Mouse (Mus musculus) lung, postnatal 10 days (tissue): Measurements from ENCODE around the gene Btbd9.
A peak's percentile ranks its signal among the peaks of the same experiment; 100 is the strongest.
"Not testable (repeated sequence)": the region's sequence is repeated elsewhere in the genome, so short reads cannot be mapped to it uniquely, and the experiment has no call there.

Source experiments
- DNase-seq: peaks from one replicate; pipeline ENCODE4 v3.0.0; 2021

Gene Btbd9

GRCm38 (mm10) chr17:30511399-30511798 lies 64.9 kb downstream of the Btbd9 start:
- no peak for DNase-seq

GRCm38 (mm10) chr17:30510171-30510570 lies 66.1 kb downstream of the Btbd9 start:
- no peak for DNase-seq

- no peak for DNase-seq
Measured at GRCm38 (mm10) chr17:30509646-30510045, 66.6 kb downstream of the Btbd9 start.

- DNase-seq: no peak
Measured at GRCm38 (mm10) chr17:30507636-30508576, 68.4 kb downstream of the Btbd9 start.

DNA sequence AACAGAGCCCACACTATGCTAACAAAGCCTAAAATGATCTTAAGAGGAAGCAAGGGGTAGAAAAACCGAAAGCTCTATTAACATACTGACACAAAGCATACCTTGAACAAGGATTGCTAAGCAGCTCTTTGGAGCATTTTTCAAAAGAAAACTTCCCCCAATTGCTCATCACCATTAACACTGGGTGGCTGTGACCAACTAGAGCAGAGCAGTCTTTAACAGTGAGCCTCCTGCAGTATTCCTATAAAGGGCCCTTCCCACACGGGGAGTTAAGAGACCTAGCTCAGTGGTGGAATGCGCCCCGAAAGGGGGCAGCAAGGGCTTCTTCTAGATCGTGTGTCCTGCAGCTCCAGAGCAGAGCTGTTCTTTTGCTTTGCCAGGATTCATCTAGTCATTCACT lies 69.4 kb downstream of the Btbd9 start:
- DNase-seq: no peak

DNA sequence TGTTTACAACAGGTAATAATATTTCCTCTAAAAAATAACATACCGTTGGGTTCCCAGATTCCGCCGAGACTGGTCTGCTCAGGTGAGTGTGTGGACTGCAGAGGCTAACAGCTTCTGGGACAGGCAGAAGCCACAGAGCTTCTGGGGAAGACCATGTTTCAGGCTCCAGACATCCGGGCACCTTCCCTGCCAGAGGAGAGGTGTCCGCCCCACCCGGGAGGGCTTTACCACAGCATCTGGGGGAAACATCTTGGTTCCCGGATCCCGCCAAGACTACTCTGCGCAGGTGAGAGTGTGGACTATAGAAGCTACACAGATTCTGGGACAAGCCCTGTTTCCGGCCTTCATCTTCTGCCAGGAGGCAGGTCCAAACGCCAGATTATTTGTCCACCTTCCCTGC lies 76.7 kb downstream of the Btbd9 start:
- not testable (repeated sequence) for DNase-seq

- no peak for DNase-seq
Measured at GRCm38 (mm10) chr17:30498779-30499178, 77.5 kb downstream of the Btbd9 start.

GRCm38 (mm10) chr17:30498376-30498719 lies 77.9 kb downstream of the Btbd9 start:
- DNase-seq: peak; percentile 55

DNA sequence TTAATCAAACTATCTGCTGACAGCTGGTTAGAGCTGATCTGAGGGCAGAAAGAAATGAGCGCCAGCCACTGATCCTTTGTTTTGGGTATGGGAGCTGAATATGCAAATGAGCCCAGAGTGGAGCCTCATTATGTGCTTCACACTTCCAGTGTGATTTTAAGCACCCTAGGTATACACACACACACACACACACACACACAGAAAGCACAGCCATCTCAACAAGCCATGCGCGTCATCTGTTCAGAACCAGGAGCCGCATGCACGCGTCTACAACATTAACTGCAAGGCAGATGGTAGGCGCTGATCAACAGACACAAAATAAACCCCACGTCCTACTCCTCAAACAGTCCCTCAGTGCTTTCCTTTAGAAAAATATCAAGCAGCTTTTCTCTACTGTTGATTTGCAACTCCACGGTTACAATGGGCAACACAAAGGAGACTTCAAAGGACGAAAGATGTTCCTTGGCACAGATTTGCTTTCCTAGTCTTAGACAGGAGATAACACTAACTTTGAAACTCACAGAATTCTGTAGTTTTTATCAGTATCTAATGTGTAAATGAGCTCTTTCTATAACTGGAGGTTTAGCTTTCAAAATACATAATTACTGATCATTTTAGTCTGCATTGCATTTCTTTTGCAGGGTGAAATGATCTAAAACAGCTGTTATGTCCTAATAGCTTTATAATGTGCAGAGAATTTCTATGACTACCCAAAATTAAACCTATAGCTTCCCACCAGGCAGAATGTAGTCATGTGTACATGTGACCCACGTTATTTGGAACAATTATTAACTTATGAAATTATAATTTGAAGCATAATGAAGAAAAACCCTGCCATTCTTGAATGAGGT lies 78.5 kb downstream of the Btbd9 start:
- DNase-seq: no peak

DNA sequence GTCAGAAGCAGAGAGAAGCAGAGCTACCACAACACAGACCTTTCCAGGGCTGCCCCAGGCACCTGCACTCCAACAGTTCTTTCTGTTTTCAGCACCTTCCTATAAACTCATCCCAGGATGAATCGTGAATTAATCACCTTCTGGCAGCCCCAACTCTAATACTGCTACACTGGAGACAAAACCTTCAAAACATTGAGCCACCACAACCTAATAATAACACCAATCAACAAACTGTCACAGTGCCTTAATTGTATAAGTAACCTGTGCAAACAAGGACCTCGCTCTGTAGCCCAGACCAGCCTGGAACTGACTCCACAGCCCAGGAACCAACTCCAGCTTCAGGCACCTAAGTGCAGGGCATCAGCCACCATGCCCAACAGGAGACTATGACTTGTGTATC lies 80.7 kb downstream of the Btbd9 start:
- no peak for DNase-seq

GRCm38 (mm10) chr17:30495154-30495553 lies 81.1 kb downstream of the Btbd9 start:
- DNase-seq: no peak

DNA sequence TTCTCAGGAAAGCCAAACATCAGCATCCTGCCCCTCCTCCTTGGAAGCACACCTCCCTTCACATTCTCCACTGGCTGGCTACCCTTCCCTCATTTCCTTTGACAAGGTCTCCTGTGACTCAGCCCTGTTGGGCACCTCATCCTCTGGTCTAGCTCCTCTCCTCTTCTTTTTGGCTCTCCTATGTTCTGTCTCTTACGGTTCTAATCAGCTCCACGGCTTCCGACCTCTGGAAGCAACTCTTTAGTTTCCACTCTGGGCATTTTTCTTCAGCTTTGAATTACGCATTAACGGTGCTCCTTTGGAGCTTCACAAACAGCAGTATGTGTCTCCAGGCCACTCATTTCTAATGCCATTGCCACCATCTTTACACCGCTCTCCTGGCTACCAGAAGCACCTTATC lies 82.8 kb downstream of the Btbd9 start:
- DNase-seq: no peak

DNA sequence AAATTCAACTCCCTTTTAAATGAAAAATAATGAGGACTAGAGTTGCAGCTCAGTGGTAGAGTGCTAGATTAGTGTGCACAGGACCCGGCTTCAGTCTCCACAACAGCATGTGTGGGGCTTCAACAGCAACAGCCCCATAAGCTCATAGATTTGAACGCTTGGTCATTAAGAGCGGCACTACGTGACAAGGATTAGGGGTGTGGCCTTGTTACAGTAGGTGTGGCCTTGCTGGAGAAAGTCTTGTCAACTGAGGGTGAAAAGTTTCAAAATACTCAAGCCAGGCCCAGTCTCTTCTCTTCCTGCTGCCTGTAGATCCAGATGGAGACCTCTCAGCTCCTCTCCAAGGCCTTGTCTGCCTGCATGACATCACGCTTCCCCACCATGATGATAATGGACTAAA lies 84.1 kb downstream of the Btbd9 start:
- no peak for DNase-seq

DNA sequence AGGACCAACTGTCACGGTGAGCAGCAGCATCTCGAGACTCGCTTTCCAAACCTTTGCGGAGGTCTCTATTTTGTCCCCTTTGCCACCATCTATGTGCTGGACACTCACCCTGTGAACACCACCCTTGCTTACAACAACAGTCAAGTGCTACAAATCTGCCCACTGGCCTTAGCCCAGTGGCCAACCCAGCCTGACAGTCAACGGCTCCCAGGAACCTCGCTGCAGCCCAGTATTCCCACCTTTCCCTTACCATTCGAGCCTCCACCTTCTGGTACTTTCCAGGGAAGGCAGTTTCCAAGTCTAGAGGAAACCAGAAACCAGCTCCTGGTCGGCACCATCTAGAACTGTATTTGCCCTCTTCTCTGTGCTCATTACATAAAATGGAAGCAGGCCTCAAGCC lies 84.7 kb downstream of the Btbd9 start:
- no peak for DNase-seq

DNA sequence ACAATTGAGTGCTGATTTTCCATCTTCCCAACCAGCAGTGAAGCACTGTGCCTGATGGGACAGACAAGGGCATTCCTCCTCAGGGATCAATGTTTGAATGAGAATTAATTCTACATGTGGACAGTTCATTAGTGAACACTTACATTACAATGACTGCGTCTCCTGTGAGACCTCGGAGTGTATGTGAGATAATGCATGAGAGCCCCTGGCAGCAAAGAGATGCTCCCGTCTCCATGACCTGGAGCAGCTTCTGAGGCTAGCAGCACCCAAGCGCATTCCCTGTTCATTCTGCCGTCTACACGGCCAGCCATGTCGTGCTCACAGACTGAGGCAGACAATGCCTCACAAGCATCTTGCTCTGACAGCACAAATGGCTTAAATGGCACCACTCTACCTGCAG lies 85.7 kb downstream of the Btbd9 start:
- DNase-seq: no peak

DNA sequence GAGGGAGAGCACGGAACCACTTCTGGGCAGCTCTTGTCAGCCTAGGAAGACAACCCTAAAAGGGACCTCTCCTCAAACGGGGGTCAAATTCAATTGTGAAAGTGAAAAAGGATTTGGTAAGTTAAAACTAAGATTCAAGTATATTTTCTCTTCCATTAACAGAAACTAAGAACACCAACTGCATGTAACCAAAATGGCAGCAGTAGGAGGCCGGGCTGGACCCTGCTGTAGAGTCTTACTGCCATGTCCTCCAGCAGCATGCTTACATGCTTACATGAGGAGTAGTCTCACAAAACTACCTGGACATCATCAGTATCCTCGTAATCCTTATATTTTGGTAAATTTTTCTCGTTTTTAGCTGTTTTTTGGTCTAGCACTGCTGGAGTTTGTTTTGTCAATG lies 86.2 kb downstream of the Btbd9 start:
- no peak for DNase-seq

- no peak for DNase-seq
Measured at GRCm38 (mm10) chr17:30489629-30490028, 86.7 kb downstream of the Btbd9 start.

DNA sequence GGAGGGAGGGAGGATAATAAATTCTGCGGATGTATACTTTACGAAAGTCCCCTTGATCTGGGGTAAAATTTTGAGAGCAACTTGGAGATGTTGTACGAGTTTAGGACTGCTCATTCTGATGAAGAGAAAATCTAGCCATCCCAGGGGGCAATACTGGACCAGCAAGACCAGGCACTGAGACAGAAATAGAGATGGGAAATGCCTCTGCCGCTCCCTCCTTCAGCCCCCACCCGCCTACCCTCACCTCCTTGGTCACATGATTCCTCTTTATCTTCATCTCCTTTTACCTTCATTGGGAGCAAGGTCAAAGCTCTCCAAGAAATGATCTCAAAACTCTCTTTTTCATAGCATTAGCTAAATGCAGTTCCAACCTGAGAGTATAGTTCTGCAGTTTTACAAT lies 88.6 kb downstream of the Btbd9 start:
- DNase-seq: no peak

DNA sequence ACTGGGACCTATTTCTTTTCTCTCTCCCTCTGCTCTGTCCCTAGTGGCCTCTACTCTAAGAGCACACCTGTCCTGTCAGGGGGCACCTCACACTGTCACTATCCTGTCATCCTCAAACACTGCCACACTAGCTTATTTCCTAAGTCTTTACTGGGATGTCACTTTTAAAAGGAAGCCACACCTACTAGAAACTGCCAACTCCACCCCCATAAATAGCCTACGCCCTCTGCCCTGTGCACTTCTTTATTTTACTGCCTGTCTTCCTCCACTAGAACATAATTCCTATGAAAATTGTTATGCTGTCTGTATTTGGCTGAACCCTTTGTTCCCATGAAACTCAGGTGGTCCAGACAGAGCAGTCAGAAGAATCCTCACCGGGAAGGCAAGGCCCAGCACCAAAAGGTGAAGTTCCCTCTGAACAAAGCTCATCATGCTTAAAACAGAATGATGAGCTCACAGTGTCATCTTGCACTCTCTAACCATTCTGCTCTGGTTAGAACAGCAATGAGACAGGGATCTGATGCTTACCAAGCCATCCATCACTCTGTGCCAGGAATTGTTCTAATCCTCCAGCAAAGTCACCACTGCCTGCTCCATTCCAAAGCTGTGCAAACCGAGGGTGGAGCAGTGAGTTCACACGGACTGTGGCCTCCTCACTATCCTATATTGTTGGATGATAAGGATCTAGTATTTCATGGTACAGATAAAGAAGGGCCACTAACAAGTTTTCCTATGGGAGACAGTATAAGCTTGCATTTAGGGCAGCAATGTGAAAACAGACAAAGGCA lies 91.0 kb downstream of the Btbd9 start:
- no peak for DNase-seq

DNA sequence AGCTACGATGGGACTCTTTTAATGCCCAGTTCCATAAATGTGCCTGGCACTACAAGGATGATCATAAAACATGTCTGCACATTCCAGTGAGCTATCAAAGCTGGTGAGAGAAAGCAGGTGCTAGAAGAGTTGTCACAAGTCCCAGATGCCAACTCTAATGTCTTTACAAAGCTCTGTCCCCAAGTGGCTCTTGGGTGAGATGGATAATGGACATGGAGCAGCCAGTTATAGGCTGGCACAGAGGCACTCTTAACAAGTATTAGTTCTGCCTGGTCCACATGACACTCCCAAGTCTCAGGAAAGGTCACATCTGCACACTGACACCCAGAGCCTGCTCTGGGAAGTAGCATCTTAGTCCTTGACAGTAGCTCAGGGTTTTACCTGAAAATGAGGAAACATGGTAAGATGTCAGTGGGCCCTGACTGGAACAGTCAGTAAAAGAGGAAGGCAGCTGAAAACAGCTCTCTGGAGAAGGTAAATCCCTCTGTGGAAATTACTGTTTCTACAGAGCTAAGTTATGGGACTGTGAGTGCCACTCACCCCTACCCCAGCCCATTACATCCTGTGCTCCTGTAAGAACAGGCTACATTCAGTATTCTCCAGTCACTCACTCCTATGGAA lies 91.7 kb downstream of the Btbd9 start:
- DNase-seq: no peak

DNA sequence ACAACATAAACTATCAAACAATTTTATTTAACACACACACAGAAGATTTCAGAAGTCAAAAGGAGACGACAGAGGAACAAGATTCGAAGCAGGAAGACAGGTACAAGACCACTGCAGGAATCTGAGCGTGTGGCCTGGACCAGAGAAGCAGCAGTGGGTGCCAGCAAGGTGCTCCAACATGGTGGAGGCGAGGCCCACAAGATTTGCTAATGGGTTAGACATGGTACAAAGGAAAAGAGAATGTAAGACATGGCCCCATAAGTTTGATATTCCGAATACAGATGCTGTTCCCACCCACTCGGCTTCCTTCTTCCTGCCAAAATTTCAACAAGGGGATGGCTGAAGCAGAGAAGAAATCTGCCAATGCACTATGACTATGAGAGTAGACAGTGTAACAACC lies 94.5 kb downstream of the Btbd9 start:
- no peak for DNase-seq

GRCm38 (mm10) chr17:30481341-30481740 lies 94.9 kb downstream of the Btbd9 start:
- no peak for DNase-seq

DNA sequence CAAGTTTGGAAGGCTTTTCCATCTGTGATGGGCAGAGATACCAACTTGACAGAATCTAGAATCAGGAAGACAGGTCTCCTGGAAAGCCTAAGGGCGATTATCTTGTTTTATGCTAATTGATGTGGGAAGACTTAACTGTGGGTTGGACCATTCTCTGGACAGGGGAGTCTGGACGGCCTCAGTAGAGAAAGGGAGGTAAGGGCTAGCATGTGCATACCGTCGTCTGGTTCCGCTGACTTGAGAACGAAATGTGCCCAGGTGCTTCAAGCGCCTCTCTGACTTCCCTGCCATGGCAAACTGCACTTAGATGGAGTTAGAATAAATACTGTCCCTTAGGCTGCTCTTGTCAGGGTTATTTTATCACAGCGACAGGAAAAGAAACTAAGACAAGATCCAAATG lies 95.9 kb downstream of the Btbd9 start:
- no peak for DNase-seq
